Mouse (Mus musculus) limb, embryonic 15.5 days (tissue): Measurements from ENCODE around the gene 4921539E11Rik. TPM values are rescaled to one million over a fixed set of nuclear protein-coding genes. Genes with fewer than 3 reads are reported as not detected.

Experiments
- ATAC-seq: fragments of 200-750 bp; cut with Nextera tagmentation; 2 replicates; pipeline ENCODE4 v1.8.0; 2017; ENCODE audit warnings: low read depth, moderate TSS enrichment; ENCODE audit not compliant: insufficient number of reproducible peaks, low FRiP score, low TSS enrichment
- H3K27ac ChIP-seq: fragments of 300-500 bp; sonication (generic); 2 replicates; pipeline ENCODE4 v1.5.1; 2015; ENCODE audit warnings: moderate library complexity, mild to moderate bottlenecking, inconsistent platforms
- H3K27me3 ChIP-seq: fragments of 300-500 bp; sonication (generic); 2 replicates; pipeline ENCODE4 v1.6.1; 2015; ENCODE audit warnings: inconsistent platforms
- H3K36me3 ChIP-seq: fragments of 300-500 bp; sonication (generic); 2 replicates; pipeline ENCODE4 v1.6.1; 2015; ENCODE audit warnings: inconsistent platforms
- H3K4me1 ChIP-seq: fragments of 300-500 bp; sonication (generic); 2 replicates; pipeline ENCODE4 v1.6.1; 2015; ENCODE audit warnings: inconsistent platforms
- H3K4me2 ChIP-seq: fragments of 300-500 bp; sonication (generic); 2 replicates; pipeline ENCODE4 v1.6.1; 2015; ENCODE audit warnings: mild to moderate bottlenecking, inconsistent platforms
- H3K4me3 ChIP-seq: fragments of 300-500 bp; sonication (generic); 2 replicates; pipeline ENCODE4 v1.5.1; 2015; ENCODE audit warnings: mild to moderate bottlenecking, inconsistent platforms
- H3K9ac ChIP-seq: fragments of 300-500 bp; sonication (generic); 2 replicates; pipeline ENCODE4 v1.6.1; 2015; ENCODE audit warnings: inconsistent platforms
- H3K9me3 ChIP-seq: fragments of 300-500 bp; sonication (generic); 2 replicates; pipeline ENCODE4 v1.6.1; 2016; ENCODE audit warnings: inconsistent platforms
- WGBS: fragments of 180-500 bp; shearing (Covaris S2); methylation state at CpG from one replicate; pipeline ENCODE4 v1.1.7; 2015; 5-methylcytosine and 5-hydroxymethylcytosine counted together
- polyA plus RNA-seq: library from polyadenylated mRNA; unstranded; fragments of >200 nt; fragmentation: Nextera tagmentation; extraction: Ambion mirVana; gene quantifications from 2 replicates; pipeline ENCODE4 v1.2.1, GENCODE M21; 2015

Gene 4921539E11Rik
- polyA plus RNA-seq, 1 experiment from 2014 or later, result not detected

- ATAC-seq, result no peak
- Histone ChIP-seq H3K4me1 (no peaks in the 10 kb centered on the region), H3K36me3 (no peaks in the 10 kb centered on the region), H3K4me2 (no peak overlapping the region), H3K9me3 (no peaks in the 10 kb centered on the region), H3K27me3 (no peaks in the 10 kb centered on the region), H3K4me3 (no peak overlapping the region), H3K27ac (no peak overlapping the region), H3K9ac (no peak overlapping the region)
- 77% methylated on average over 7 of the region's 8 CpGs for WGBS
Observed at GRCm38 (mm10) chr4:103273021-103273420, 17.6 kb downstream of the 4921539E11Rik start.

- no peak for ATAC-seq
- Histone ChIP-seq H3K4me2 (no peak overlapping the region), H3K36me3 (no peaks in the 10 kb centered on the region), H3K9ac (no peak overlapping the region), H3K27me3 (no peaks in the 10 kb centered on the region), H3K27ac (no peak overlapping the region), H3K4me3 (no peak overlapping the region), H3K4me1 (no peaks in the 10 kb centered on the region), H3K9me3 (no peaks in the 10 kb centered on the region)
- WGBS, result 80% methylated on average over 4 of the region's 4 CpGs
Observed at GRCm38 (mm10) chr4:103269336-103269735, 21.3 kb downstream of the 4921539E11Rik start.

DNA sequence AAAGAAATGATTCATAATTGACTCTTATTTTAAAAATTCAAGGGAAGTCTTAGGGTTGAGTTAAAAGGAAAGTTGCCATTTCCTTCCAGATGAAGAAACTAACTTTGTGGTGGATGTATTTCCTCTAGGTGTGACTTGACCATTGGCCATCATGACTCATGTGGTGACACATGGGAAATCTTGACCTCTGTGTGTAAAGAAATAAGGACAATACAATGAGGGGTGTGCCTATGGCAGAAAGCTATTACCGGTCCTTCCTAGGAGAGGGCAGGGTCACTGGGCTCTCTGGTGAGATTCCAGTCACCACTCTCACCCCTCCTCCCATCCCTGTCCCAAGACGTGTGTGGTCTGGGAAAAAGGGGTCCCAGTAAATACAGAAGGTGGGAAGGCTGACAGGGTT is 25.5 kb downstream of the 4921539E11Rik start:
- Histone ChIP-seq H3K27ac (no peak overlapping the region), H3K27me3 (no peaks in the 10 kb centered on the region), H3K4me1 (no peaks in the 10 kb centered on the region), H3K9me3 (no peaks in the 10 kb centered on the region), H3K4me2 (no peak overlapping the region), H3K36me3 (no peaks in the 10 kb centered on the region), H3K4me3 (no peak overlapping the region), H3K9ac (no peak overlapping the region)
- 56% methylated on average over 2 of the region's 2 CpGs for WGBS
- ATAC-seq, result no peak

GRCm38 (mm10) chr4:103263812-103264396 is 26.8 kb downstream of the 4921539E11Rik start:
- no peak overlapping the region for H3K27ac ChIP-seq
- WGBS, result 53% methylated on average over 8 of the region's 8 CpGs
- no peak for ATAC-seq

GRCm38 (mm10) chr4:103263378-103263777 is 27.3 kb downstream of the 4921539E11Rik start:
- H3K27me3 ChIP-seq, result no peaks in the 10 kb centered on the region
- no peaks in the 10 kb centered on the region for H3K9me3 ChIP-seq
- no peak overlapping the region for H3K4me2 ChIP-seq
- no peak for ATAC-seq
- H3K27ac ChIP-seq, result no peak overlapping the region
- H3K4me1 ChIP-seq, result no peaks in the 10 kb centered on the region
- no peak overlapping the region for H3K9ac ChIP-seq
- no peak overlapping the region for H3K4me3 ChIP-seq
- WGBS, result 57% methylated on average over 5 of the region's 5 CpGs
- no peaks in the 10 kb centered on the region for H3K36me3 ChIP-seq

More at GRCm38 (mm10) chr4:103263812-103264396, 26.8 kb downstream of the 4921539E11Rik start:
- Histone ChIP-seq H3K4me2 (no peak overlapping the region), H3K27me3 (no peaks in the 10 kb centered on the region), H3K9ac (no peak overlapping the region), H3K4me1 (no peaks in the 10 kb centered on the region), H3K9me3 (no peaks in the 10 kb centered on the region), H3K36me3 (no peaks in the 10 kb centered on the region), H3K4me3 (no peak overlapping the region)

- Histone ChIP-seq H3K36me3 (no peaks in the 10 kb centered on the region), H3K4me2 (no peak overlapping the region), H3K9me3 (no peaks in the 10 kb centered on the region), H3K9ac (no peak overlapping the region), H3K4me1 (no peaks in the 10 kb centered on the region), H3K4me3 (no peak overlapping the region), H3K27me3 (no peaks in the 10 kb centered on the region), H3K27ac (no peak overlapping the region)
- 68% methylated on average over 3 of the region's 3 CpGs for WGBS
- ATAC-seq, result no peak
Observed at GRCm38 (mm10) chr4:103258817-103259216, 31.8 kb downstream of the 4921539E11Rik start.

GRCm38 (mm10) chr4:103253846-103254245 is 36.8 kb downstream of the 4921539E11Rik start:
- Histone ChIP-seq H3K27ac (no peak overlapping the region), H3K4me1 (no peaks in the 10 kb centered on the region), H3K4me2 (no peak overlapping the region), H3K36me3 (no peaks in the 10 kb centered on the region), H3K27me3 (no peaks in the 10 kb centered on the region), H3K4me3 (no peak overlapping the region), H3K9me3 (no peaks in the 10 kb centered on the region), H3K9ac (no peak overlapping the region)
- no peak for ATAC-seq
- 80% methylated on average over 4 of the region's 4 CpGs for WGBS

DNA sequence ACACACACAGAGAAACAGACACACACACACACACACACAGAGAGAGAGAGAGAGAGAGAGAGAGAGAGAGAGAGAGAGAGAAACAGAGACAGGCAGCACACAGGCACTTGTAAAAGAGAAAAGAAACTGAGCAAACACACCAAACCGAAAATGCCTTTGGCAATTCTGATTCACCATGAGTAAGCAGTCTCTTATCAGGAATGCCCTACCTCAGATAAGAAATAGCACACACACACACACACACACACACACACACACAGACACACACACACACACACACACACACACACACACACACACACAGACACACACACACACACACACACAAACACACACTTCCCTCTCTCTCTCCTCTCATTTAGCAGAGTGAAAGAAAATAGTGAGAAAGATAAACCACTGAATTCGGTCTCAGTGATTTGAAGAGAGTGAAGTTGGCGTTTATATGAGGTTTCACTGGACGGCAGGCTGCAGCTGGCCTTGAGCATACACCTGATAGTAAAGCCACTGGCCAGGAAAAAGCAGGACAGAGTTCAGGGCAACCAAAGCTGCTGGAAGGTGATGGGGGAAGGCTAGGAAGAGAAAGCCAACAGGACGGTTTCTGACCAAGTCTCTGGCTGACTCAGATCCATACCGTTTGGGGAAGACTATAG is 41.1 kb downstream of the 4921539E11Rik start:
- H3K27me3 ChIP-seq, result no peaks in the 10 kb centered on the region
- no peaks in the 10 kb centered on the region for H3K4me1 ChIP-seq
- no peak overlapping the region for H3K27ac ChIP-seq
- H3K36me3 ChIP-seq, result no peaks in the 10 kb centered on the region
- H3K4me2 ChIP-seq, result no peak overlapping the region
- ATAC-seq, result no peak
- no peaks in the 10 kb centered on the region for H3K9me3 ChIP-seq
- no peak overlapping the region for H3K4me3 ChIP-seq
- no peak overlapping the region for H3K9ac ChIP-seq
- WGBS, result 49% methylated on average over 6 of the region's 6 CpGs

DNA sequence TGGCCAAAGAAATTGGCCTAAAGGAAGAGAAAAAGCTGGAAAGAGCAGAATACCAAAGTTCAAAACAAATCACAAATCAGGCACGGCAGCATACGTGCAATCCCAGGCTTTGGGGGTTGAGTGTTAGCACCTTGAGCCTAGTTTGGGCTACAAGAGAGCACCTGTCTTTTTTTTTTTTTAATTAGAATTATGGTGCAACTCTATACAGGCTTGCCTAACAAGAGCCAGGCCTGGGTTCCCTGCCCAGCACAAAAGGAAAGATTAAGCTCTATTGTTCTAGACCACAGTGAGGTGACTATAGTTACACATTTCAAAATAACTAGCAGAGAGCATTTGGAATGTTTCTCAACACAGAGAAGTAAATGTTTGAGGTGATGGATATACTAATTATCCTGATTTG is 42.9 kb downstream of the 4921539E11Rik start:
- Histone ChIP-seq H3K9me3 (no peaks in the 10 kb centered on the region), H3K4me1 (no peaks in the 10 kb centered on the region), H3K9ac (no peak overlapping the region), H3K27ac (no peak overlapping the region), H3K4me3 (no peak overlapping the region), H3K36me3 (no peaks in the 10 kb centered on the region), H3K4me2 (no peak overlapping the region), H3K27me3 (no peaks in the 10 kb centered on the region)
- WGBS, result 73% methylated on average over 2 of the region's 2 CpGs
- ATAC-seq, result no peak

GRCm38 (mm10) chr4:103247249-103247648 is 43.4 kb downstream of the 4921539E11Rik start:
- no peak overlapping the region for H3K4me3 ChIP-seq
- ATAC-seq, result no peak
- WGBS, result 81% methylated on average over 3 of the region's 3 CpGs
- H3K9me3 ChIP-seq, result no peaks in the 10 kb centered on the region
- no peak overlapping the region for H3K27ac ChIP-seq
- H3K27me3 ChIP-seq, result no peaks in the 10 kb centered on the region
- H3K4me2 ChIP-seq, result no peak overlapping the region
- H3K36me3 ChIP-seq, result no peaks in the 10 kb centered on the region
- no peak overlapping the region for H3K9ac ChIP-seq
- no peaks in the 10 kb centered on the region for H3K4me1 ChIP-seq

DNA sequence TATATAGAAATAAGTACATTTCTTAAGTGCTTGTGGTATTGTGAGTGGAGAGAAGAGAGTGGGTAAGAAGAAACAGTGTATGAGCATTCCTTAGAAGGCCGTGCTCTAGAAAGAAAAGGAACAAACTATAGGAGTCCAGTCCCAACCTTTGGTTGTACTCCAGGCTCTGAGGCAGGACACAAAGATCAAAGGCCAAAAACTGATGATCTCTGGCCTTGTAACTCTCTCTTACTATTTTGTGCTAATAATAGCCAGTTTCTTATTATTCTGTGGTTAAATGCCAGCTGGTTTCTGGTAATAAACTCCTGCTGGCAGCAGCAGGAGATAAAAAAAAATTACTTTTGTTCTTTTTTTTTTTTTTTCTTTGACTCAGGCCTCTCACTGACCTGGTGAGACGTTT is 58.5 kb downstream of the 4921539E11Rik start:
- no peak overlapping the region for H3K4me2 ChIP-seq
- no peaks in the 10 kb centered on the region for H3K36me3 ChIP-seq
- no peaks in the 10 kb centered on the region for H3K27me3 ChIP-seq
- no peaks in the 10 kb centered on the region for H3K9me3 ChIP-seq
- ATAC-seq, result no peak
- no peak overlapping the region for H3K9ac ChIP-seq
- no peaks in the 10 kb centered on the region for H3K4me1 ChIP-seq
- 37% methylated on average over 2 of the region's 2 CpGs for WGBS
- H3K27ac ChIP-seq, result no peak overlapping the region
- H3K4me3 ChIP-seq, result no peak overlapping the region

DNA sequence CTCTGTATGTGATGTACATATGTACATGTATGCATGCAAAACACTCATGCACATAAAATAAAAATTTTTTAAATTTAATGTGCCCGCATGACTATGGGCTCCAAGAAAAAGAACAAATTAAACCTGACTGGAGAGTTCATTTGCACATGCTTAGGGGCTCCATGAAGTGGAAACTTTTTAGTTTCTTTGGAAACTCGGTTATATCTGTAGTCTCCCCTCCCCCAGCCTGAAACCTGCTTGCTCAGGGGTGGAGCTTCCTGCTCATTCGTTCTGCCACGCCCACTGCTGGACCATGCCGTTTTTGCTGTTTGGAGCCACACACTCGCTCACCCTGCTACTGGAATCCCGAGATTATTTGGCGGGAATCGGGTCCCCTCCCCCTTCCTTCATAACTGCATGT is 67.8 kb downstream of the 4921539E11Rik start:
- 32% methylated on average over 9 of the region's 9 CpGs for WGBS
- Histone ChIP-seq H3K9ac (no peak overlapping the region), H3K4me3 (no peak overlapping the region), H3K36me3 (no peaks in the 10 kb centered on the region), H3K9me3 (no peaks in the 10 kb centered on the region), H3K4me1 (peaks cover 2% of the 10 kb centered on the region; the same call in 1 of the 2 replicates), H3K4me2 (no peak overlapping the region), H3K27ac (no peak overlapping the region), H3K27me3 (no peaks in the 10 kb centered on the region)
- ATAC-seq, result no peak
